Mouse (Mus musculus): Measurements from ENCODE around the gene Ifi35. TPM values are rescaled to one million over a fixed set of nuclear protein-coding genes. Genes with fewer than 3 reads are reported as not detected.
A peak's percentile ranks its signal among the peaks of the same experiment; 100 is the strongest.
"Not testable (repeated sequence)": the region's sequence is repeated elsewhere in the genome, so short reads cannot be mapped to it uniquely, and the experiment has no call there.

Gene Ifi35
- total RNA-seq, 2 experiments from 2014 or later = 39.8 to 47.4 TPM

DNA sequence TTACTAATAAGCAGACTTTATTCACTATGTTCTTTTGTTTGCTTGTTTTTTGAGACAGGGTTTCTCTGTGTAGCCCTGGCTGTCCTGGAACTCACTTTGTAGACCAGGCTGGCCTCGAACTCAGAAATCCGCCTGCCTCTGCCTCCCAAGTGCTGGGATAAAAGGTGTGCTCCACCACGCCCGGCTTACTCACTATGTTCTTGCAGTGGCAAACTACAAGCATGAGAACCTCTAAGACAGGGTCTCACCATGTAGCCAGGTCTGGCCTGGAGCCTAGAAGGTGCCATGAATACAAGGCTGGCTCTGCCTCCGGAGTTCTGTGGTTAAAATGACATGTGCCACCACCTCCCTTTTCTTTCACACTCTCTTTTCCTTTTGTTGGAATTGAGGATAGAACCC, 18.3 kb downstream of the Ifi35 start:
- not testable (repeated sequence) for ATAC-seq (replicated peaks; ENCODE audit: low FRiP score, poor library complexity, severe bottlenecking)

- ATAC-seq (replicated peaks; ENCODE audit: low FRiP score, poor library complexity, severe bottlenecking) = no peak
Observed at GRCm38 (mm10) chr11:101467477-101468262, 19.5 kb downstream of the Ifi35 start.

- no peak for ATAC-seq (replicated peaks; ENCODE audit: low FRiP score, poor library complexity, severe bottlenecking)
Observed at GRCm38 (mm10) chr11:101468263-101468688, 20.1 kb downstream of the Ifi35 start.

GRCm38 (mm10) chr11:101468731-101469130, 20.5 kb downstream of the Ifi35 start:
- ATAC-seq (replicated peaks; ENCODE audit: low FRiP score, poor library complexity, severe bottlenecking) = no peak

- ATAC-seq (replicated peaks; ENCODE audit: low FRiP score, poor library complexity, severe bottlenecking) = no peak
Observed at GRCm38 (mm10) chr11:101469155-101469554, 20.9 kb downstream of the Ifi35 start.

DNA sequence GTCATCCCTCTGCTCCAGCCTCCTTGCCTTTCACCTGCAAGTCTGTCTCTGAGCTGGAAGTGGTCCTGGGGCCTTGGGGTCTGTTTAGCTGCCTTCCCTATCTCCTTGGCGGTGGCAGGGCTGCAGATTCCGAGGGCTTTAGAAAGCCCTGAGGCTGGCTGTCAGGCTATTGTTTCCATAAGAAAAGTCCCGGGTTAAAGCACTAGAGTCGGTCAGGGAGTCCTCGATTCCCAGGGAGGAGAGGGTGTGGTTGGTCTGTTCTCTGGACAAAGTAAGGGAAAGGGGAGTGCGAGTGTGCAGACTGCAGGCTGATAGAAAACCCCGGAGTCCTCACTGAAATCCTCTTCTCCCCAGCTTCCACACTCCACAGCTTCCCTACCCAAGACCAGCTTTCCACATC, 22.0 kb downstream of the Ifi35 start:
- ATAC-seq (replicated peaks; ENCODE audit: low FRiP score, poor library complexity, severe bottlenecking) = no peak

DNA sequence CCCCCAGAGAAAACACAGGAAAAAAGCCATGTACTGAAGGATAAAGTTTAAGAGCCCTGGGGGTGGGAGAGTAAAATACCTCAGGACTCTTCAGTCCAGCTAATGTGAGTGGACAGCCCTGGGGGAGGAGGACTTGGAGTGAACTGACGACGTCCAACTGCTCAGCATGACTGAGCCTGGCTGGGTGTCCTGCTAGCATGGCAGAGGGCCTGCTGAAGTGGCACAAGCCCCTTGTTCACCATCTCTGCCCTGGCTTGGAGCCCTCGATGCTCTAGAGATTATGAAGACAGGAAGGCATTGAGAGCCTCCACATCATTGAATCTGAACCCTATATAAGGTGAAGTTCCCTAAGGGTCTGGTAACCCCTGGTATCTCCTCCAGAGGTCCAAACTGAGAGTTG, 23.7 kb downstream of the Ifi35 start:
- no peak for ATAC-seq (replicated peaks; ENCODE audit: low FRiP score, poor library complexity, severe bottlenecking)

GRCm38 (mm10) chr11:101472336-101472735, 24.1 kb downstream of the Ifi35 start:
- ATAC-seq (replicated peaks; ENCODE audit: low FRiP score, poor library complexity, severe bottlenecking) = no peak

DNA sequence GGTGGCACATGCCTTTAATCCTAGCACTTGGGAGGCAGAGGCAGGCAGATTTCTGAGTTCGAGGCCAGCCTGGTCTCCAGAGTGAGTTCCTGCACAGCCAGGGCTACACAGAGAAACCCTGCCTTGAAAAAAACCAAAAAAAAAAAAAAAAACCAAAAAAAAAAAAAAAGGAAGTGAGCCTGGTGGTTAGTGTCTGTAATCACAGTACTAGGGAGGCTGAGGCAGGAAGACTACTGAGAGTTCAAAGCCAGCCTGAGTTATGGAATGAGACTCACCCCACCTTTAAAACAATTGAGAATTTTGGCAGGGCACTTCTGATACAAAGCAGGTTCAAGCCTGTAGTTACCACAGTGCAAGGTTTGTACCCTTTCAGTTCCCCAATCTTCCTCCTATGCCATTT, 25.5 kb downstream of the Ifi35 start:
- not testable (repeated sequence) for ATAC-seq (replicated peaks; ENCODE audit: low FRiP score, poor library complexity, severe bottlenecking)

DNA sequence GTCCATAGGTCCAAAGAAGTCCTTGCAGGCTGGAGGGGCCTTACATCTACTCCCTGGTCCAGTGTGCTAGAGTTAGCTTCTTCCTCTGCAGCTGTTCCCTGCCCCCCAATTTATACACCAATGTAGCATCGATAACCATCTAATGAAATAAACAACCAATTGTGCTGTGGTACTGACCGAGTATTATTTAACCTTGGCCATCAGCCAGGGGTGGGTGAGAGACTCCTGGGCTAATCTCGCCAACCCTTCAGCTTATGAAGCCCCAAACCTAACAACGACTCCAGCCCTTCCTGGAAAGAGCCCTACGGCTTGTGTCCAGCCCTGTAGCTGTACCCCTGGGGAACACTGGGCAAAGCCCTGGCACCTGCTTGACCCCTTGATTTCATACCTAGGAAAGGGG, 26.1 kb downstream of the Ifi35 start:
- ATAC-seq (replicated peaks; ENCODE audit: low FRiP score, poor library complexity, severe bottlenecking) = no peak

GRCm38 (mm10) chr11:101476361-101476760, 28.2 kb downstream of the Ifi35 start:
- ATAC-seq (replicated peaks; ENCODE audit: low FRiP score, poor library complexity, severe bottlenecking) = not testable (repeated sequence)

DNA sequence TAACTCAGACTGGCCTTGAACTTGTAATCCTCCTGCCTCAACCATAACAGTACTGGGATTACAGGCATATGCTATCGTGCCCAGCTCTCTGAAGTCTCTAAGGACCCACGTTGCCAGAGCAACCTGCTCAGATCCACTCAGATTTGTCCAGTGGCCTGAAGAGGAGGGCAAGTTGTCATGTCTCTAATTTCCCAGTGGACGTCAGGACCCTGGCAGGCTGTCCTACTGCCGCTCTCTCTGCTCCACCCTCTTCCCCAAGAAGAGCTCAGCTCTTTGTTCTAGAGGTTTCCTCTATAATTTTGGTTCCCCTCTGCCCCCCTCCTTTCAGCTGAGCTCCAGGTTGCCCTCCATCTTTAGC, 29.0 kb downstream of the Ifi35 start:
- ATAC-seq (replicated peaks; ENCODE audit: low FRiP score, poor library complexity, severe bottlenecking) = no peak

DNA sequence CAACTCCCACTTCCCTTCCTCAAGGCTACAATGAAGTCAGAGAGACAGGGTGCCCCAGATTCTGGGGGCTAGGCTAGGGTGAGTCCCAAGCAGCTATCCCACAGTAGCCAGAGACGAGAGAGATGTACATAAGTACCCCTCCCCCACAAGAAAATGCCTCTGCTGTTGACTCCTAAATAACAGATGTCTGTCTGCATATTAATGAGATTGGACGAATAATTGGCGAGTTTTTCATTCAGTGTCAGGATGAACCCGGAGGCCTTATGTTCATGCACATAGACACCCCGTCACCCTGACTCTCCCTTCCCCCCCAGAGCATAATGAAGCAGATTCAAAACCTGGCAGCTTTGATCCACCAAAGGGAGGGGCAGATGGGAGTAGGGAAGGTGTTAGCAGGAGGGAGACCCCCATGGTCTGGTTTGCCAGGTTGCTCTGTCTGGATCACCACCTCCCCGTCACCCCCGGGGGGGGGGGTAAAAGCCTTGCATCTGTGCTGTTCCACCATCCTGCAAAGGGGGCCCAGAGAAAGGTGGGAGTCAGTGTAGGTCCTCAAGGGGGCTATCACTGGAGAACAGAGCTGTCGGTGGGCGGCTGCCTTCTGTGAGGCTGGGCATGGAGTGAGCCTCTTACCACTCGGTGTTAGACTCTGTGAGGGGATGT, 29.5 kb downstream of the Ifi35 start:
- ATAC-seq (replicated peaks; ENCODE audit: low FRiP score, poor library complexity, severe bottlenecking) = no peak

DNA sequence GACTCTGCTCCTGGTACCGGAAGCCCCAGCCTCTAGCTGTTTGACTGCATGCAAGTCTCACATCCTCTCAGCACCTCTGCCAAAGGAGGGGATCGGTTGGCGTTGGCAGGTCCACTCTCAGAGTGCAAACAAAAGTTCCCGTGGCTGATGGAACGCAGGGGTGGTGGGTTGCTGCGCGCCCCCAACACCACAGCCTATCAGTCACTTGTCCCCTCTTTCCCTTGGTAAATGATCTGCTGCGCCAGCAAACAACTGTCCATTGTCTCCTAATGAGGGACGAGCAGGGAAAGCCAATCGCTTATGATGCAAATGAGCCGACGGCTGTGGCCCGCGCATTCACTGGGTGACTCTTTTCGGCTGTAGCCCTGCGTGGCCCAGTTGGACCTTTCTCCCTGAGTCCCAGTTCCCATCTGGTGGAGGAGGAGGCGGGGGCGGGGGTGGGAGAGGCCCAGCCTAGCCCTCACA, 31.0 kb downstream of the Ifi35 start:
- ATAC-seq (replicated peaks; ENCODE audit: low FRiP score, poor library complexity, severe bottlenecking) = no peak

GRCm38 (mm10) chr11:101480912-101481311, 32.7 kb downstream of the Ifi35 start:
- ATAC-seq (replicated peaks; ENCODE audit: low FRiP score, poor library complexity, severe bottlenecking) = no peak

DNA sequence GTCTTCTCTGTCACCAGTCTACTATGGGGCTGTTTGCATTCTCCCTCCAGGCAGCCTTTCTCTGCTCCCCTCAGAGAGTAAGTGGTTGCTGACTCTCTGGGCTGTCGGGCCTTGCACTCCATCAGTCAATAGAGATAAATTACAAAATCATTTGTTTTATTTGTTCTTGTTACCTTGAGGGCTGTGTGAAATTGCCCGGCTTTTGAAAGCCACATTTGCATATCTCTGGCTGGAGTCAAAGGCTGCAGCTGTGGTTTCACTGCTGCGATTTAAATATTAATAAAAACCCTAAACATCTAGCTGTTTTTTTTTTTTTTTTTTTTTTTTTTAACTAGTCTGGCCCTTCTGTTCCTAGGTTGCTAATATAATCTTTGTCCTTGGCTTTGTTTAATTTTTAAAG, 35.6 kb downstream of the Ifi35 start:
- no peak for ATAC-seq (replicated peaks; ENCODE audit: low FRiP score, poor library complexity, severe bottlenecking)

GRCm38 (mm10) chr11:101484245-101484644, 36.0 kb downstream of the Ifi35 start:
- ATAC-seq (replicated peaks; ENCODE audit: low FRiP score, poor library complexity, severe bottlenecking) = no peak

DNA sequence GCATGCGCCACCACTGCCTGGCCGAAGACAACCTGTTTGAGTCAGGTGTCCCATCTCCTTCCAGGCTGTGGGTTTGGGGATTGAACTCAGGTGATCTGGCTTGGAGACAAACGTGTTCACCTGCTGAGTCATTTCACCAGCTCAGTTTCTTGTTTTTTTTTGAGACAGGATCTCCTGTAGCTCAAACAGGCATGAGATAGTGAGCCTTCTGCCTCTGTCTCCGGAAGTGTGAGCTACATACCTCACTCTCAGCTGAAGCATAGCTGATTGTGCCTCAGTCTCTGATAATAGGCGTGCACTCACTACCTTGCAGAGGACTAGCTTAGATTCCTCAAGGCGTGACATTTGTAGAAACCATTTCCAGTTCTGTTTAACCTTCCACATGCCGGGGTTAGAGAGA, 36.6 kb downstream of the Ifi35 start:
- no peak for ATAC-seq (replicated peaks; ENCODE audit: low FRiP score, poor library complexity, severe bottlenecking)

- peak; percentile 72 for ATAC-seq (replicated peaks; ENCODE audit: low FRiP score, poor library complexity, severe bottlenecking)
Observed at GRCm38 (mm10) chr11:101485509-101486028, 37.4 kb downstream of the Ifi35 start.

GRCm38 (mm10) chr11:101486126-101486525, 37.9 kb downstream of the Ifi35 start:
- no peak for ATAC-seq (replicated peaks; ENCODE audit: low FRiP score, poor library complexity, severe bottlenecking)

DNA sequence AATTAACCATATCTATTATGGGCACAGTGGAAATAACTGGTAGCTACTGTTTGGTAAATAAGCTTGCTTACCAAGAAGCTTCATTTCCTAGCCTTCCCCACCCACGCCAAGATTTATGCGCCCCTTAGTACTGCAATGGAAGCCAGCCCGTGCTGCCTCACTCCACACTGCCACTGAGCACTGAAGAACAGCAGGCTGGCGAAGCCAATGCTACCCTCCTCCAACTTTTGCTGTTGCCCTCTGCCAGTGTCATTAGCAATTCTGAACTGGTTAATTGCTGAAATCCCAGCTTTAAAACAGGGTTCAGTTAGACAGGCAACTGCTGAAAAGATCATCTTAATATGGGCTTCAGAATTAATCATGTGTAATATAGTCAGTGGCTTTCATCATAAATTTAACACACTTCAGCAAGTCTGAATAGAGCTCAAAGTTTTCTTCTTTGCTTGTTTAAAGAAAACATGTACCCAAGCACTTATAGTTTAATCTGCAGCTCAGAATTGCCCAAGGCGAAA, 58.1 kb downstream of the Ifi35 start:
- no peak for ATAC-seq (replicated peaks; ENCODE audit: low FRiP score, poor library complexity, severe bottlenecking)

Measured in erythroid progenitor cell, adult 5-6 weeks (primary cell).